Mouse (Mus musculus) adrenal gland, postnatal 25 days (tissue): ENCODE measurements around the gene Atg9b. TPM values are rescaled to one million over a fixed set of nuclear protein-coding genes. Genes with fewer than 3 reads are reported as not detected.

ENCODE experiments used
- DNase-seq: peaks from one replicate; pipeline ENCODE4 v3.0.0; 2021; ENCODE audit warnings: mixed read lengths
- total RNA-seq: library from RNA; stranded (reverse); gene quantifications from 2 replicates; pipeline ENCODE4 v1.2.3, GENCODE M21; 2021

Atg9b gene
- total RNA-seq, 1 experiment from 2014 or later = 0.27 TPM

- no peak for DNase-seq
Observed at GRCm38 (mm10) chr5:24380499-24380898, 11.4 kb downstream of the Atg9b start.

GRCm38 (mm10) chr5:24379501-24379900, 12.4 kb downstream of the Atg9b start:
- no peak for DNase-seq

- no peak for DNase-seq
Observed at GRCm38 (mm10) chr5:24378700-24379099, 13.2 kb downstream of the Atg9b start.

GRCm38 (mm10) chr5:24374666-24375328, 17.1 kb downstream of the Atg9b start:
- DNase-seq = no peak

- no peak for DNase-seq
Observed at GRCm38 (mm10) chr5:24374216-24374615, 17.7 kb downstream of the Atg9b start.

GRCm38 (mm10) chr5:24373807-24374206, 18.1 kb downstream of the Atg9b start:
- DNase-seq = no peak

GRCm38 (mm10) chr5:24369767-24370166, 22.2 kb downstream of the Atg9b start:
- DNase-seq = no peak

GRCm38 (mm10) chr5:24366426-24366825, 25.5 kb downstream of the Atg9b start:
- no peak for DNase-seq

- DNase-seq = no peak
Observed at GRCm38 (mm10) chr5:24365528-24365927, 26.4 kb downstream of the Atg9b start.

- DNase-seq = no peak
Observed at GRCm38 (mm10) chr5:24364963-24365362, 27.0 kb downstream of the Atg9b start.

GRCm38 (mm10) chr5:24364508-24364907, 27.4 kb downstream of the Atg9b start, which contains the start of gene Nos3:
Gene Nos3 (plus strand): TSS chr5:24364810.
- peak; percentile 57 for DNase-seq

GRCm38 (mm10) chr5:24364061-24364460, 27.9 kb downstream of the Atg9b start:
- no peak for DNase-seq

- no peak for DNase-seq
Observed at GRCm38 (mm10) chr5:24363467-24363866, 28.5 kb downstream of the Atg9b start.

- DNase-seq = peak; percentile 80
Observed at GRCm38 (mm10) chr5:24360792-24361454, 31.0 kb downstream of the Atg9b start.

- peak; percentile 78 for DNase-seq
Observed at GRCm38 (mm10) chr5:24357461-24357860, 34.5 kb downstream of the Atg9b start.

GRCm38 (mm10) chr5:24356764-24357163, 35.2 kb downstream of the Atg9b start:
- no peak for DNase-seq

- DNase-seq = no peak
Observed at GRCm38 (mm10) chr5:24353327-24353726, 38.6 kb downstream of the Atg9b start.

- peak; percentile 59 for DNase-seq
Observed at GRCm38 (mm10) chr5:24352251-24352859, 39.6 kb downstream of the Atg9b start.

- peak; percentile 91 for DNase-seq
Observed at GRCm38 (mm10) chr5:24351701-24352171, 40.2 kb downstream of the Atg9b start.

GRCm38 (mm10) chr5:24351278-24351677, 40.7 kb downstream of the Atg9b start, which contains the start of gene Kcnh2:
Gene Kcnh2 (minus strand): TSS chr5:24351604.
- no peak for DNase-seq

GRCm38 (mm10) chr5:24350531-24351250, 41.3 kb downstream of the Atg9b start:
- DNase-seq = no peak

- DNase-seq = no peak
Observed at GRCm38 (mm10) chr5:24350073-24350472, 41.9 kb downstream of the Atg9b start.

GRCm38 (mm10) chr5:24348546-24348945, 43.4 kb downstream of the Atg9b start:
- peak; percentile 73 for DNase-seq
